Mouse (Mus musculus) intestine, embryonic 14.5 days (tissue): Measurements from ENCODE around the gene Abtb1. TPM values are rescaled to one million over a fixed set of nuclear protein-coding genes. Genes with fewer than 3 reads are reported as not detected.

ENCODE experiments used
- ATAC-seq: fragments of 200-750 bp; cut with Nextera tagmentation; replicated peaks from 2 replicates; pipeline ENCODE4 v1.8.0; 2017; ENCODE audit warnings: low read depth, moderate number of reproducible peaks, moderate TSS enrichment, moderate library complexity; ENCODE audit not compliant: low FRiP score, low TSS enrichment
- DNase-seq: peaks from one replicate; pipeline ENCODE4 v3.0.0-alpha.2; 2018; ENCODE audit warnings: low spot score
- H3K27ac ChIP-seq: fragments of 300-500 bp; sonication (generic); 2 replicates; pipeline ENCODE4 v1.5.1; 2014; ENCODE audit warnings: low read depth, mild to moderate bottlenecking, control low read depth
- H3K27me3 ChIP-seq: fragments of 300-500 bp; sonication (generic); replicated peaks from 2 replicates; pipeline ENCODE4 v1.6.1; 2014; ENCODE audit warnings: low read length, control low read depth; ENCODE audit not compliant: control insufficient read depth, insufficient read depth
- H3K36me3 ChIP-seq: fragments of 300-500 bp; sonication (generic); 2 replicates; pipeline ENCODE4 v1.6.1; 2014; ENCODE audit warnings: low read length, control low read depth; ENCODE audit not compliant: control insufficient read depth, insufficient read depth
- H3K4me1 ChIP-seq: fragments of 300-500 bp; sonication (generic); replicated peaks from 2 replicates; pipeline ENCODE4 v1.6.1; 2014; ENCODE audit warnings: low read length, control low read depth, mixed read lengths; ENCODE audit not compliant: control insufficient read depth, insufficient read depth
- H3K4me2 ChIP-seq: fragments of 300-500 bp; sonication (generic); 2 replicates; pipeline ENCODE4 v1.6.1; 2014; ENCODE audit warnings: low read length
- H3K4me3 ChIP-seq: fragments of 300-500 bp; sonication (generic); 2 replicates; pipeline ENCODE4 v1.5.1; 2014; ENCODE audit warnings: low read depth, low read length, control low read depth, mixed read lengths
- H3K9ac ChIP-seq: fragments of 300-500 bp; sonication (generic); 2 replicates; pipeline ENCODE4 v1.6.1; 2014; ENCODE audit warnings: mild to moderate bottlenecking, low read length
- H3K9me3 ChIP-seq: fragments of 300-500 bp; sonication (generic); 2 replicates; pipeline ENCODE4 v1.6.1; 2016; ENCODE audit warnings: low read length, control low read depth; ENCODE audit not compliant: control insufficient read depth
- WGBS: fragments of 180-500 bp; shearing (Covaris S2); extraction: QIAGEN DNeasy Blood & Tissue Kit; methylation state at CpG from one replicate; pipeline ENCODE4 v1.1.7; 2014; 5-methylcytosine and 5-hydroxymethylcytosine counted together
- polyA plus RNA-seq: library from polyadenylated mRNA; unstranded; fragments of >200 nt; fragmentation: Nextera tagmentation; extraction: Ambion mirVana; gene quantifications from 2 replicates; pipeline ENCODE4 v1.2.1, GENCODE M21; 2014

The Abtb1 gene
- polyA plus RNA-seq, 1 experiment from 2014 or later = 21.8 TPM

DNA sequence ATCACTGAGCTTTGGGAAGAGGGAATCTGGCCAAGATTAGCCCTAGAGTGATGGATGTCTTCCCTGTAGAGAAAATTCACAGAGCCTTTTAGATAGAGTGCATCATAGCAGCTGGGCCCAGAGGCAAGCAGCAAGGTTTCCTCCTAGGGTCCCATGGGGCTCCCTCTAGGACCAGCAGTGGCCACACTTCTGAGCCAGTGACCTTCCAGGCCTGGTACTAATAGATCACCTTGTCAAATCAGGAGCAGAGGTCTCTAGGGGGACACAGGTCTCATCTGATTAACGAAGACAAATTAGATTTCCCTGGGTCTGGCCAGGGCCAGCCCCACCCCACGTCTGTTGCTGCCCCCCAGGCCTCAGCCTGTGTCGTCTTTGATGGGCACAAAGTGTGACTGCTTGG lies 31.5 kb downstream of the Abtb1 start:
- 43% methylated on average over 3 of the region's 3 CpGs for WGBS
- Histone ChIP-seq H3K9ac (no peak overlapping the region), H3K9me3 (no peaks in the 10 kb centered on the region), H3K4me3 (no peak overlapping the region), H3K36me3 (0 out of 2 replicates have a peak, but pooled peaks cover 6% of the 10 kb centered on the region), H3K27me3 (no peaks in the 10 kb centered on the region), H3K4me2 (no peak overlapping the region), H3K4me1 (peaks cover 26% of the 10 kb centered on the region), H3K27ac (peak overlapping the region; percentile 34; the same call in 1 of the 2 replicates)
- peak; percentile 21 for ATAC-seq
- DNase-seq = no peak

DNA sequence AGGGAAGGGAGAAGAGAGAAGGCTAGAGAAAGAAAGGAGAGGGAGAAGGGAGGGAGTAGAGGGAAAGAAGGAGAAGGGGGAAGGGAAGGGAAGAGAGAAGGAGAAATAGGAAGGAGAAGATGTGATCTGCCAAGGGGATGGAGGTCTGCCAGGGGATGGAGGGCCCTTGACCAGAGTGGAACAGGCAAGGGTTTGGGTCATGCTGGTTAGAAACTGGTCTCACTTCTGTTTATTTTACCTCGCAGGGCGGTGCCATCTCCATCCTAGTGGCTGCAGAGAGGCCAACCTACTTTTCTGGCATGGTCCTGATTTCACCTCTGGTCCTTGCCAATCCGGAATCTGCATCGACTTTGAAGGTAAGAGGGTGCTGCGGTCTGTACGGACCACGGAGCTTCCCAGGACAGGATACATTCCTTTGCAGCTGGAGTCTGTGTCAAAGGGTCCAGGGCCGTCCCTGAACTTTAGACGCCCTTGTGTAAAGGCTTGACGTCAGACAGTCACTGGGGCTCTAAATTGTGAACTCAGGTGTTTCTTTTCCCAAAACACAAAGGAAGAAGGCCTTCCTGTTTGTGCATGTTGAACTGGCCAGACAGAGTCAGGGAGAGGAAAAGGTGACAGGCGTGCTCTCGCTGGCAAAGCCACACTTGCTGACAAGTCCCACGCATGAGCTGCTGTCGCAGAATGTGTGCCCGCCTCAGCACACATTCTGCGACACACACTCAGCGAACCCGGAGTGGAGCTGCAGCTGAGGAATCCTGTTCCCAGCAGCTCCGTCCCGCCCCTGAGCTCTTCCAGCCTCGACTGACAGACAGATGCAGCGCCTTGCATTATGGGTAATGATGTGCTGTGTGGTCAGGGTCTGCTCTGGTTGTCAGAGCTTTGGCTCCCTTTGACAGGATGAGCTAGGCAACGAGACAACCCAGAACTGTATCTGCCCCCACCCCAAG lies 32.4 kb downstream of the Abtb1 start:
- Histone ChIP-seq H3K27me3 (no peaks in the 10 kb centered on the region), H3K4me3 (no peak overlapping the region), H3K9me3 (no peaks in the 10 kb centered on the region), H3K9ac (no peak overlapping the region), H3K27ac (peak overlapping the region; percentile 34; the same call in 1 of the 2 replicates), H3K36me3 (0 out of 2 replicates have a peak, but pooled peaks cover 6% of the 10 kb centered on the region), H3K4me1 (peaks cover 26% of the 10 kb centered on the region), H3K4me2 (no peak overlapping the region)
- DNase-seq (no peak), ATAC-seq (peak; percentile 12; the same call in 1 of the 2 replicates)
- 47% methylated on average over 23 of the region's 23 CpGs for WGBS

DNA sequence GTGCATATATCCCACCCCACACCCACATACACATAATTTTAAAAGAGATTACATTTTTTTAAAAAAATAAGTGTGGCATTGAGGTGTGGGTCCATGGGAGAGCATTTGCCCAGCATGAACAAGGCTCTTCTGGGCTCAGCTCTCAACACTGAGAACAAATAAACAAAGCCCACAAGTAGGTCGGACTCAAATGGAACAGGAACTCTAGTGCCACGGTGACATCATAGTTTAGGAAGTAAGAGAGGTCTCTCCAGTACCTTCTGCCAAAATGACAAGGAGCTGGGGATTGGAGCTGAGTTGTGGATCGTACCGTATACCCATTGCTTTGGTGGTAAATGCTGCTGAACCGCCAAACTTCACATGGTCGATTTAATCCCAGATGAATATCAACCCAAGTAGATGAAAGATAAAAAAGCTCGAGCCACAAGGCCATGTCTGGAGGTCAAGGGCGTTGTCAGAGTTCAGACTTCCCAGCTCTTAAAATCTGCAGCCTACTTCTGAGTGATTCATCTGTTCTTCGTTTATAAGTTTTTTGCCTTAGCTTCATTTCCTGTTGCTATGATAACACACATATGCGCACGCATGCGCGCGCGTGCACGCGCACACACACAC lies 36.7 kb downstream of the Abtb1 start:
- H3K9ac ChIP-seq = no peak overlapping the region
- no peaks in the 10 kb centered on the region for H3K9me3 ChIP-seq
- no peak overlapping the region for H3K27ac ChIP-seq
- H3K4me3 ChIP-seq = no peak overlapping the region
- ATAC-seq (no peak), DNase-seq (no peak)
- H3K27me3 ChIP-seq = no peaks in the 10 kb centered on the region
- WGBS = 86% methylated on average over 17 of the region's 17 CpGs
- 0 out of 2 replicates have a peak, but pooled peaks cover 6% of the 10 kb centered on the region for H3K36me3 ChIP-seq
- H3K4me2 ChIP-seq = no peak overlapping the region
- H3K4me1 ChIP-seq = peaks cover 17% of the 10 kb centered on the region

DNA sequence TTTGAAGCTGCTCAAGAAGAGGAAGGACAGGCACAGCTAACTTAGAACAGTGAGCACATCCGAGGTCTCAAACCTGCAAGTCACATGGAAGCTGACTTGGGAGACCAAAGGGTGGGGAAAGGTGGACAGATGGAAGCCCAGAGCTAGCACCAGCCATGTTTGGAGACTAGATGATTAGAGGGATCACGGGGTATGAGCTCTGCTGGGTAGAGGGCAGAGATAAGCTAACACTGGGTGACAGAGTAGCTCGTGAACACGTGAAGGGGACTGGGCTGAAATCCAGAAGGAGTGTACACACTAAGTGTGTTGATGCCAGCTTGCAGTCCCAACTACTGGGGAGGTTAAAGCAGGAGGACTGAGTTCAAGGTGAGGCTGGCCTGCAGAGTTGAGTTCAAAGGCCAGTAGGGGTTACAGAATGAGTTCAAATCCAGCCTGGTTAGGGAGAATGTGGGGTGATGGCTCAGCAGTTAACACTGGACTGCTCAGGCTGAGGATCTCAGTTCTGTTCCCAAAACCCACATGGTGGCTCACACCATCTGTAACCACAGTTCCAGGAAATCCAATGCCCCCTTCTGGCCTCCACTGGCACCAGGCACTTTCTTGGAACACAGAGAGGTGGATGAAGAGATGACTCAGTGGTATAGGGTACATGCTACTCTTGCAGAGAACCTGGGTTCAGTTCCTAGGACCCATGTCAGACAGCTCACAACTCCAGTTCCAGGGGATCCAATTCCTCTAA lies 37.7 kb downstream of the Abtb1 start:
- Histone ChIP-seq H3K9me3 (no peaks in the 10 kb centered on the region), H3K36me3 (0 out of 2 replicates have a peak, but pooled peaks cover under 1% of the 10 kb centered on the region), H3K4me3 (no peak overlapping the region), H3K4me1 (peaks cover 7% of the 10 kb centered on the region), H3K9ac (no peak overlapping the region), H3K4me2 (no peak overlapping the region), H3K27me3 (no peaks in the 10 kb centered on the region), H3K27ac (no peak overlapping the region)
- no peak for ATAC-seq
- DNase-seq = no peak
- WGBS = 84% methylated on average over 4 of the region's 4 CpGs

DNA sequence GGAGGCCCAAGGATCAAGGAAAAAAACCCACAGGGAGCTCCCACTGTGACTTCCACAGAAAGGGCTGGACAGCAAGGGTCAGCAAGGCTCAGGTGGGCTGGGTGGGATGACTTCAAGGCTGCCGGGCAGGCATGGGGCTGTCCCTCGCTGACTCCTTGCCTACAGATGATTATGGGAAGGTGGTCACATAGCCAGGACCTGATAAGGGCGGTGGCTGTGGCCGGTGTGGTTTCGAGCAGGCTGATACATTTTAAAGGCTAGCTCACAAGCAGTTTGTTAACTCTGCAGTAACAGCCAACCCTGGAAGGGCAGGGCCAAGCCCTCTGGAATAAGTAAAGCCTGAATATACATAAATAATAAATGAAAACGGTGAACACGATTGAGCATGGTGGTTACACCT lies 38.7 kb downstream of the Abtb1 start:
- 78% methylated on average over 7 of the region's 7 CpGs for WGBS
- H3K27ac ChIP-seq = no peak overlapping the region

DNA sequence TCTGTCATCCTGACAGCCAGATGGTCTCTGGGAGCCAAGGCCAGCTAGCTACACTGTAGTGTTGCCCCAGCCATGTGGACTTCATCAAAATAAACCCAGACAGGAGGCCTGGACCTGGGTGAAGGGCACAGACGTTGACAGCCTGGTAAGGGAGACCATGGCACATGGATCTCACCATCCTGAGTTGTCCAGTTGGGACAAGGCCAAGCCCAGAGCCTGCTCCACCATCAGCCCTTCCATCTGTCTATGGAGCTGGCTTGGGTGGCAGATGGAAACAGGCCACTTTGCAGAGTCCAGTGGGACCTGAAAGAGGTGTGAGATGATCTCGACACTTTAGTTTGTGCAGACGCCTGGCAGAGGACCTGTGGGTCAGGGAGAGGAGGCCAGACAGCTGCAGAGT lies 41.0 kb downstream of the Abtb1 start:
- Histone ChIP-seq H3K36me3 (no peaks in the 10 kb centered on the region), H3K4me3 (no peak overlapping the region), H3K4me1 (peaks cover 6% of the 10 kb centered on the region; the same call in 1 of the 2 replicates), H3K9ac (no peak overlapping the region), H3K27ac (no peak overlapping the region), H3K9me3 (no peaks in the 10 kb centered on the region), H3K27me3 (no peaks in the 10 kb centered on the region), H3K4me2 (no peak overlapping the region)
- DNase-seq (no peak), ATAC-seq (no peak)
- 22% methylated on average over 3 of the region's 3 CpGs for WGBS

More for the DNA sequence above, 38.7 kb downstream of the Abtb1 start:
- peaks cover 6% of the 10 kb centered on the region; the same call in 1 of the 2 replicates for H3K4me1 ChIP-seq
- no peak overlapping the region for H3K4me3 ChIP-seq
- H3K36me3 ChIP-seq = no peaks in the 10 kb centered on the region
- no peak overlapping the region for H3K9ac ChIP-seq
- H3K27me3 ChIP-seq = no peaks in the 10 kb centered on the region
- H3K9me3 ChIP-seq = no peaks in the 10 kb centered on the region
- no peak for ATAC-seq
- DNase-seq = no peak
- H3K4me2 ChIP-seq = no peak overlapping the region

DNA sequence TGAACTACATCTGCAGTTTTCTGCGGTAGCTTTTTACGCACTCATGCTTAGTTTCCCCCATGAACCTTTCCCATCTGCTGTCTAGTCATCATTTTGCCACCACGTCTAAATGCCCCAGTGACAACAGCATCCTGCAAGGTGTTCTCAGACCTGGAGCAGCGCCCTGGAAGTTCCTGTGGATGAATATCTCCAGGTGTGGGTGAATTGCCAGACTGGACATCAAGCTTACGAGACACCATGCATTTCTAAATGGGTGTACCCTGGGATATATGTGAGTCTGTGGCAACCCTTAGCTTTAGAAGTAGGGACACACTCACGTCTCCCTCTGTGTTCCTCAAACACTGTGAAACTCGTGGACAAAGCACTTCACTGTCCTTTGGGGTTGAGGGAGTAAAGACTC lies 41.6 kb downstream of the Abtb1 start:
- Histone ChIP-seq H3K36me3 (no peaks in the 10 kb centered on the region), H3K27ac (no peak overlapping the region), H3K9me3 (no peaks in the 10 kb centered on the region), H3K4me2 (no peak overlapping the region), H3K4me3 (no peak overlapping the region), H3K27me3 (no peaks in the 10 kb centered on the region), H3K9ac (no peak overlapping the region), H3K4me1 (peaks cover 6% of the 10 kb centered on the region; the same call in 1 of the 2 replicates)
- 79% methylated on average over 7 of the region's 7 CpGs for WGBS
- DNase-seq (no peak), ATAC-seq (no peak)

DNA sequence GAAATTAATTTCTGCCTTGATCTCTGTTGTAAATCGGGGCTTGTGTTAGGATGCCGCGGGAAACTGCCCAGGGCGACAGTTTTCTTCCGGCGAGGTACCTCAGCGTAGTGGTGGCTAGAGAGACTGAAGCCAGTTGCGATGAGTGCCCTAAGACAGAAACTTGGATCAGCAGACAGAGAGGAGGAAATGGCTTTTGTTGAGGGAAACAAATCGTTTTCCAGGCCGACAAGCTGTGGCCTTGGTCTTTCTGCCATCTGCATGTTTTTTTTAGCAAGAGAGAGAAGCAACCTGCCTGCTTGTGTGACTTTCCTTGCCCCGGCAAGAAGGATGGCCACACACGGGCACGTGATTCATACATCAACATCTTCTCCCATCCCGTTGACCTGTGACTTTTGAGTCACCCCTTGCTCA lies 47.2 kb downstream of the Abtb1 start:
- no peak overlapping the region for H3K27ac ChIP-seq
- H3K4me3 ChIP-seq = no peak overlapping the region
- H3K4me2 ChIP-seq = no peak overlapping the region
- no peaks in the 10 kb centered on the region for H3K9me3 ChIP-seq
- H3K36me3 ChIP-seq = no peaks in the 10 kb centered on the region
- no peak for DNase-seq
- 65% methylated on average over 14 of the region's 14 CpGs for WGBS
- ATAC-seq = no peak
- no peaks in the 10 kb centered on the region for H3K27me3 ChIP-seq
- H3K4me1 ChIP-seq = peaks cover 22% of the 10 kb centered on the region; the same call in 1 of the 2 replicates
- no peak overlapping the region for H3K9ac ChIP-seq
